Mouse (Mus musculus) heart, embryonic 16.5 days (tissue): ENCODE data around the gene Cp. TPM values are rescaled to one million over a fixed set of nuclear protein-coding genes. Genes with fewer than 3 reads are reported as not detected.

Experiments used
- ATAC-seq: fragments of 200-750 bp; cut with Nextera tagmentation; replicated peaks from 2 replicates; pipeline ENCODE4 v1.8.0; 2017; ENCODE audit warnings: moderate number of reproducible peaks; ENCODE audit not compliant: insufficient read depth, low FRiP score; ENCODE audit errors: extremely low read depth
- H3K27ac ChIP-seq: fragments of 300-500 bp; sonication (generic); 2 replicates; pipeline ENCODE4 v1.5.1; 2014; ENCODE audit warnings: mild to moderate bottlenecking, low read length, control low read depth, moderate library complexity
- H3K27me3 ChIP-seq: fragments of 300-500 bp; sonication (generic); 2 replicates; pipeline ENCODE4 v1.6.1; 2014; ENCODE audit warnings: low read length, mixed read lengths; ENCODE audit not compliant: control insufficient read depth, insufficient read depth
- H3K36me3 ChIP-seq: fragments of 300-500 bp; sonication (generic); 2 replicates; pipeline ENCODE4 v1.6.1; 2014; ENCODE audit not compliant: control insufficient read depth, insufficient read depth
- H3K4me1 ChIP-seq: fragments of 300-500 bp; sonication (generic); 2 replicates; pipeline ENCODE4 v1.6.1; 2014; ENCODE audit warnings: low read length, mixed read lengths; ENCODE audit not compliant: control insufficient read depth, insufficient read depth
- H3K4me2 ChIP-seq: fragments of 300-500 bp; sonication (generic); 2 replicates; pipeline ENCODE4 v1.6.1; 2014; ENCODE audit warnings: low read depth, mild to moderate bottlenecking, control low read depth, low read length
- H3K4me3 ChIP-seq: fragments of 300-500 bp; sonication (generic); 2 replicates; pipeline ENCODE4 v1.5.1; 2014; ENCODE audit warnings: mild to moderate bottlenecking, control low read depth, low read length
- H3K9ac ChIP-seq: fragments of 300-500 bp; sonication (generic); 2 replicates; pipeline ENCODE4 v1.6.1; 2014; ENCODE audit warnings: low read length, control low read depth
- H3K9me3 ChIP-seq: fragments of 300-500 bp; sonication (generic); replicated peaks from 2 replicates; pipeline ENCODE4 v1.6.1; 2016; ENCODE audit warnings: low read length; ENCODE audit not compliant: control insufficient read depth
- WGBS: fragments of 180-500 bp; shearing (Covaris S2); extraction: QIAGEN DNeasy Blood & Tissue Kit; methylation state at CpG from one replicate; pipeline ENCODE4 v1.1.7; 2014; 5-methylcytosine and 5-hydroxymethylcytosine counted together
- polyA plus RNA-seq: library from polyadenylated mRNA; unstranded; fragments of >200 nt; fragmentation: Nextera tagmentation; extraction: Ambion mirVana; gene quantifications from 2 replicates; pipeline ENCODE4 v1.2.1, GENCODE M21; 2015

Gene Cp
- polyA plus RNA-seq, 1 experiment from 2014 or later: 1.9 TPM

DNA sequence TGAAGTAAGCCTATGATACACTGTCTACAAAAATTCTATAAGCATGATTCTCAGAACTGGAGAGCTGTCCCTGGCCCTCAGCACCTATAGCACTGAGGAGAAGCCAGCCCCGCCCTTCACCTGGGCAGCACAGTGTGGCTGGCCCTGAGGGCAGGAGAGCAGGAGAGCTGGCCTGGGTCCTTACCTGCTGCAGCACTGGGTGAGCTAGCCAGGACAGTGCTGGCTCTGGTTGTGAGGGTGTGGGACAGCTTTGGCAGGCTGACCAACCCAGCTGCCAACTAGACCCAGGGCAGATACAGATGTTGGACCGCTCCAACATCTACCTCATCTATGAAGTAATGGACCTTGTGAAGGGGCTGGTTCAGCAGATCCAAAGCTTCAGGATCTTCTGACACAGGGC lies 57.6 kb downstream of the Cp start:
- Histone ChIP-seq H3K4me3 (no peak overlapping the region), H3K4me2 (no peak overlapping the region), H3K9ac (no peak overlapping the region), H3K4me1 (no peaks in the 10 kb centered on the region), H3K27me3 (no peaks in the 10 kb centered on the region), H3K27ac (no peak overlapping the region), H3K9me3 (no peaks in the 10 kb centered on the region), H3K36me3 (peaks cover 22% of the 10 kb centered on the region)
- ATAC-seq: no peak
- 98% methylated on average over 2 of the region's 2 CpGs for WGBS

DNA sequence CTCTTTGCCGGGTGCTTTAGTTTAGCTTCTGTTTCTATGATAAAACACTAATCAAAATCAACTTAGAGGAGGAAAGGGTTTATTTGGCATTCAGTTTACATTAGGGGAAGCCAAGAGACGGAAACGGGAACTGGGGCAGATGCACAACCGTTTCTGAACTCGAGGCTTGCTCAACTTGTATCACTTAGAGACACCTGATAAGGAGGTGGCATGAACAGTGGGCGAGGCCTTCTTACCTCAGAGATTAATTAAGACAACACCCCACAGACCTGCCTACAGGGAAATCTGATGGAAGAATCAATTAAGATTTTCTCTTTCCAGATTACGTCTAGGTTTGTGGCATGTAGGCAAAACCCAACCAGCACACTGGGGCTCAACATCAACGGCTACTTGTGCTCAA lies 61.2 kb downstream of the Cp start:
- Histone ChIP-seq H3K27ac (no peak overlapping the region), H3K4me1 (no peaks in the 10 kb centered on the region), H3K9ac (no peak overlapping the region), H3K4me2 (no peak overlapping the region), H3K27me3 (no peaks in the 10 kb centered on the region), H3K9me3 (no peaks in the 10 kb centered on the region), H3K4me3 (no peak overlapping the region), H3K36me3 (peaks cover 24% of the 10 kb centered on the region)
- WGBS: 71% methylated on average over 8 of the region's 8 CpGs
- no peak for ATAC-seq

DNA sequence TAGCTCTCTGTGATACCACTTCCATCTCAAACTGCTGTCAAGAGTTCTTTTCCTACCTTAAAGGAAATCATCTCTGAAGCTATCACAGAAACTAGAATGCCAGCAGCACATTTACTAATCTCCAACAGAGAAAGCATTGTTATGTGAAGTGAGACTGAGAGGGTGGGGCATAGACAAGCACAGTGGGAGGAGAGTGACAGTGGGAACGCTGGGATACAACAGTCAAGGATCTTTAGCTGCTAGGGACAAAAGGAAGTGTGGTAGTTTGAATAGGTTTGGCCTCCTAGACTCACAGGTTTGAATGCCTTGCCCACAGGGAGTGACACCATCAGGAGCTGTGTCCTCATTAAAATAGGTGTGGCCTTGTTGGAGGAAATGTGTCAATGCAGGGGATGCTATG lies 67.0 kb downstream of the Cp start:
- Histone ChIP-seq H3K4me3 (no peak overlapping the region), H3K4me1 (no peaks in the 10 kb centered on the region), H3K9me3 (no peaks in the 10 kb centered on the region), H3K9ac (no peak overlapping the region), H3K27ac (no peak overlapping the region), H3K27me3 (no peaks in the 10 kb centered on the region), H3K36me3 (peaks cover 45% of the 10 kb centered on the region), H3K4me2 (no peak overlapping the region)
- ATAC-seq: no peak
- 70% methylated on average over 1 of the region's 1 CpGs for WGBS

DNA sequence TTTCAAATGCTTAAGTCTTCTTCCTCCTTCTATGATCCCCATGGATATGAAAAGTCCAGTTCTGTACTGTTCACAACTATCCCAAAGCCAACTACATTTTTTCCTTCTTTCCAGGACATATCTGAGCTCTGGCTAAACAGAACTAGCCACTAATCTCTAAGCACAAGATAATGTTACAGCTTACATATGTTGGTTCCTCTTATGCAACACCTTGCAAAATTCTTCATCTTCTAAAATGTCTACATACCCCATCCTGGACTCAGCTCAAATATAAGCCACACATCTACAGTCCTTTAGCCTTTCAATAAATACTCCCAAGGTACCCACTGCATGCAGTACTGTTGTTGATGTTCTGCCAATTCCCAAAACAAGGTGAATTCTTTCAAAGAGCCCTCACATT lies 69.6 kb downstream of the Cp start:
- Histone ChIP-seq H3K36me3 (peaks cover 40% of the 10 kb centered on the region), H3K27ac (no peak overlapping the region), H3K9me3 (no peaks in the 10 kb centered on the region), H3K9ac (no peak overlapping the region), H3K4me2 (no peak overlapping the region), H3K27me3 (no peaks in the 10 kb centered on the region), H3K4me1 (no peaks in the 10 kb centered on the region), H3K4me3 (no peak overlapping the region)
- ATAC-seq: no peak

DNA sequence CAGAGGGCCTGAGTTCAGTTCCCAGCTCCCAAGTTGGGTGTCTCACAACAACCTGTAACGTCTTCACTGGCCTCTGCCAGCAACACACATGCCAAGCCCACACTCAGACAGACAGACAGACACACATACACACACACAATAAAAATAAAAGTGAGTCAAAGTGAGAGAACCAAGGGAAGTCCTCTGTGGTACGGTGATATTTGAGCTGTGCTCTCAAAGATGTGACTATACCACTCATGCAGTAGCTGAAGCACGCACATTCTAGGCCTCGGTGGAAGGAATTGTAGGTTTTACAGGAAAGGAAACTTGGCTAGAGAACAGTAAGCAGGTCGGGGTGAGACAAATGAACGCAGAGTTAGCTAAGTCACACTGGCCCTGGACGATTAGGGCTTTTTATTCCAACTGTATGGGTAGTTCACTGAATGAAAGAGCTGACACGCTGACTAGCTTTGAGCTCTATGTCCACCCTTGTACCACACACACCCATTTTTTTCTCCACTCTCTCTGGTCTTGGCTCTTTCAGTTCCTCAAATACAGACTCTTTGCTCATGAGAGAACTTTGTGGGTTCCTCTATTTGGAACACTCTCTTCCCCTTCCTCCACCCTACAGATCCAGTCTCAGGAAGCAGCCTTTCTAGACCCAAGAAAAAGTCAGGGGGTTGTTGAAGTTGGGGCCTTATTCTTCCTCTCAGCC lies 70.3 kb downstream of the Cp start:
- H3K27ac ChIP-seq: no peak overlapping the region
- no peaks in the 10 kb centered on the region for H3K9me3 ChIP-seq
- no peak overlapping the region for H3K4me3 ChIP-seq
- WGBS: 88% methylated on average over 8 of the region's 8 CpGs
- no peak for ATAC-seq
- H3K27me3 ChIP-seq: no peaks in the 10 kb centered on the region
- H3K36me3 ChIP-seq: peaks cover 40% of the 10 kb centered on the region
- no peaks in the 10 kb centered on the region for H3K4me1 ChIP-seq
- H3K4me2 ChIP-seq: no peak overlapping the region
- H3K9ac ChIP-seq: no peak overlapping the region

DNA sequence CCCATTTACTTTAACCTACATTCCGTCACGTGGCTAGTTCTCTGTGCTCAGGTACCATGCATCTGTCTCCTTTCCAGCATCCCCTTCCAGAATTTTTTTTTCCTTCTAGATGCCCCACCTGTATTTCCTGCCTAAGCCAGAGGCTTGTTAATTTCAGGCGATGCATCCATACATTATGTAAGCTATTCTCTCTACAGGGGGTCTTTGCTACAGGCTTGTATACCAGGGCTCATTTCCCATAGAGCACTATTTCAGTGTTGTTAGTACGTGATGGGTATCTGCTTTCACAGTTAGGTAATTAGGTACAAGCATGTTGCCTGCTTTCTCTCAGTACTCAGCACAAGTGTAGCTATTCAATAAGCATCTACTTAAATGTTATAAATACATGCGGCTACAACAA lies 70.9 kb downstream of the Cp start:
- no peak overlapping the region for H3K27ac ChIP-seq
- no peak overlapping the region for H3K9ac ChIP-seq
- 90% methylated on average over 5 of the region's 5 CpGs for WGBS
- H3K27me3 ChIP-seq: no peaks in the 10 kb centered on the region
- peaks cover 36% of the 10 kb centered on the region for H3K36me3 ChIP-seq
- no peaks in the 10 kb centered on the region for H3K4me1 ChIP-seq
- no peak overlapping the region for H3K4me2 ChIP-seq
- no peak overlapping the region for H3K4me3 ChIP-seq
- no peaks in the 10 kb centered on the region for H3K9me3 ChIP-seq
- no peak for ATAC-seq

DNA sequence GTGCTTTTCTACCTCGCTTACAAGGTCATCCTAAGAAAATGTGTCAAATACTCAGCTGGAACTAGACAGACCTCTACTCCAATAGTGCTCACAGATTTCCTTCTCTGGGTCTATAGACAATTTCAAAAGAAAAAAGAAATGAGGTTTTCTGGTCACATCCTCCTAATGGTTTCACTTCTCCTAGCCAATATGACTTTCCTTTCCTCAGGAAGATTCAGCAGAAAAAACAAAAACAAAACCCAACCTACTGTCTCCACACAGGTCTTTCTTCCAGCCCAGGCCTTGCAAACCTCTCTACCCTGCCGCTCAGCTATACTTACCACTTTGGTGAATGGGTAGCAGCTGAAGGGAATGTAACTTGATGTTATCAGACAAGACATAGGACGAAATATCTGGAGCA lies 71.8 kb downstream of the Cp start:
- Histone ChIP-seq H3K9ac (no peak overlapping the region), H3K36me3 (peaks cover 31% of the 10 kb centered on the region), H3K4me1 (0 out of 2 replicates have a peak, but pooled peaks cover 2% of the 10 kb centered on the region), H3K9me3 (no peaks in the 10 kb centered on the region), H3K27ac (no peak overlapping the region), H3K4me3 (no peak overlapping the region), H3K4me2 (no peak overlapping the region), H3K27me3 (no peaks in the 10 kb centered on the region)
- WGBS: 92% methylated on average over 3 of the region's 3 CpGs
- ATAC-seq: no peak

DNA sequence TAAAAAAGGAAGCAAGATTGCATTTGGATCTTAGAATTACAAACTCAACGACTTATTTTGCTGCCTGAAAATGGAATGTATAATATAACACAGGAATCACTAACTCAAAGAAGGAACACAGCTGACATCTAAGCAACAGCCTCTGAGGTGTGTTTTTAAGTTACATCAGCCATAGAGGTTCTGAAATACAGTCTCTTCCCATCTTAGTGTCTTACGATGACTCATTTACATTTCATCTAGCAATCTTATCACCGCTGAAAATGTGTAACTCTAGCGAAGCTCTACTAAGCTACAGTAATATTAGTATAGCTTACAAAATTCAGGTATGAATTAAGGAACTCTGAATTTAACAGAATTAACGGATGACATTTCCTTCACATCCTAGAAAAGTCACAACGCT lies 74.0 kb downstream of the Cp start:
- no peaks in the 10 kb centered on the region for H3K9me3 ChIP-seq
- no peak overlapping the region for H3K9ac ChIP-seq
- H3K27me3 ChIP-seq: no peaks in the 10 kb centered on the region
- H3K4me3 ChIP-seq: no peak overlapping the region
- WGBS: 87% methylated on average over 6 of the region's 6 CpGs
- ATAC-seq: no peak
- H3K4me2 ChIP-seq: no peak overlapping the region
- H3K4me1 ChIP-seq: peaks cover 11% of the 10 kb centered on the region
- H3K36me3 ChIP-seq: peaks cover 15% of the 10 kb centered on the region
- no peak overlapping the region for H3K27ac ChIP-seq

DNA sequence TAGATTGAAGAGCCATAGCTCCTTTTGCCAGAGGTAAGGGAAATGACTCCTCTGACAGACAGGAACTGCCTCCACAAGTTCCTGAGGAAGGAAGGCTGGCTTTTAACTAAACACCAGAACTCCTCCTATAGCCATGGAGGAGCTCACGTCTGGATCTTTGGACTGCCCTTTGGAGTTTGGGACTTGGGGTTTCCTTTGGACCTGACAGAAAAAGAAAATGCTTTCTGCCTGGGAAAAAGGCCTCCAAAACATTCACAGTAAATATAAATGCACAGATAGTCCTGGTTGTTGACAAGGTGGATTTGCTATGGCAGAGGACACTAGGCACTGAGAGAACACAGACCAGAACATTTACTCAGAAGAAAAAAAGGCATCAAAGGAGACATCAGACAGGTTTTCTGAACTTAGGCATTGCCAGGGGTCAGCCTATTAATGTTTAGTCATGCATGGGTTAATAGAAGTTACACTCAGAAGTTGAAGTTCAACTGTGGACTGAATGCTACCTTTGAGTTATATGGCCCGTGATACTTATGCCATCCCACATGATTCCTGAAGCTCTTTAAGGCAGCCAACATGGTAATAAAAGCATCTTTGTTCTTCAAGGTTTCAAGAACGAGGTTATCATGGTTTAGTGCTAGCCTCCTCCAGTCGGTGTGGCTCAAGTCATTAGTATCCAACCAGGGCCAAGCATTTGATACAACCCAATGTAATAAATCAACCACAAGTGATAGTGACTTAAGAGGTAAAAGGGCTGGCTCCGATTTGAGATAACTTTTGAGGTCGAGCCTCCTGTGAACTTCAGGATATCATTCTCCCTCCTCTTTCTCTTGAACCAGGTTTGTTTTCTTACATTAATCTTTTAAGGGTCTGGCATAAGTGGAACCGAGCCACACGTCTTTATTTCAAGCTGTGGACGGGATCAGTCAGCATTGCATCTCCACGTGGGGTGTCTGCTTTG lies 77.2 kb downstream of the Cp start:
- Histone ChIP-seq H3K9ac (peak overlapping the region; percentile 81), H3K9me3 (no peaks in the 10 kb centered on the region), H3K4me2 (peak overlapping the region; percentile 86), H3K27ac (peak overlapping the region; percentile 82), H3K4me3 (peak overlapping the region; percentile 97), H3K36me3 (no peaks in the 10 kb centered on the region), H3K4me1 (peaks cover 11% of the 10 kb centered on the region), H3K27me3 (no peaks in the 10 kb centered on the region)
- WGBS: 14% methylated on average over 10 of the region's 10 CpGs
- no peak for ATAC-seq
